Mouse (Mus musculus): ENCODE results near the gene Gm21440.
"Not testable (repeated sequence)": the region's sequence is repeated elsewhere in the genome, so short reads cannot be mapped to it uniquely, and the experiment has no call there.

Gene Gm21440

DNA sequence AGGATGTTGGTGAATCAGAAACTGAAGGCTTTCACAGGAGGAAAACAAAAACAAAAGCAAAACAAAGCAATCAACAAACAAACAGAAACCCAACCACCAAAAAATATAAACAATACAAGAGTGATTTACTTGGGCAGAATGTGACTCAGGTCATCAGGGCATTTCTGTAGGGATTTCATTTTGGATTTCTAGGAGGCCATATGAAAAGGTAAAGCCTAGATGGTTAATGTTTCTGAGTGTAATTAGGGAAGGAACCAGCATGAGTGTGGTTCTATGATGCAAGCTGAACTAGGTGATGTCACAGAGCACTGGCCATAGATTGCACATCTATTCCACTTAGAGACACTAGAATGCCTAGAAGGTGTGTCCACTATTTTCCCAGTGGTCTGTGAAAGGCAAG lies at the start of gene Gm21440, which contains the start of gene Gm21454:
TSS of gene Gm21440 (plus strand) at position 301 of the 400 bp plus-strand sequence.
TSS of gene Gm21454 (plus strand) at position 352 of the 400 bp plus-strand sequence.
- DNase-seq (ENCODE audit: low read depth, low spot score) = not testable (repeated sequence)

DNA sequence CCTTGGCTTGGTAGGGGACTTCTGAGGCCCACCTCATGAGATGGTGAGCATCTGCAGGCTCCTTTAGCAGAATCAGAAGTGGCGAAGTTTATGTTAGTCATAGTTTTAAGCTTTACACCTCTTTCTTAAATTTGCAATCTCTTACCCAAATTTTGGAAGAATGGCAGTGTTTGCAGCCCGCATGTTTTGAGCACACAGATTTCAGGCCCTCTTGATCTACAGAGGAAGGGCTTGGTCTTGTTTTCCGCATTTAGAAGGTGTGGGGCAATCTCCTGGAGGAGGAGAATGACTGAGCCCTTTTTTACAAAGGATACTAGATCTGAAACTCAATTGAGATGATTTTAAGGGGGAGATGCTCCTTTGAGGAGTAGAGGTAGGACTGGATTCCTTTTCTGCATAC lies 28.4 kb upstream of the Gm21440 start, which contains the start of gene Gm21828:
TSS of gene Gm21828 (minus strand) at position 101 of the 400 bp plus-strand sequence.
- DNase-seq (ENCODE audit: low read depth, low spot score) = not testable (repeated sequence)
